Mouse (Mus musculus): ENCODE measurements at regions not wholly inside any gene's neighbourhood (a gene's known extent, or its start where the extent isn't known, plus 50 kb on each side); places are given as distances from the start of the nearest gene placed in this dataset.

- no peak for ATAC-seq (ENCODE audit: low FRiP score)
- Histone ChIP-seq H3K9me3 (no peaks in the 10 kb centered on the region), H3K4me1 (no peaks in the 10 kb centered on the region), H3K4me3 (replicated peaks) (no peak overlapping the region), H3K4me2 (no peak overlapping the region), H3K27me3 (no peaks in the 10 kb centered on the region), H3K9ac (no peak overlapping the region), H3K36me3 (replicated peaks) (no peaks in the 10 kb centered on the region), H3K27ac (no peak overlapping the region)
- 77% methylated on average over 3 of the region's 3 CpGs for WGBS
Measured at GRCm38 (mm10) chr5:43441306-43441705, 74.0 kb upstream of the C1qtnf7 start.

- WGBS = 78% methylated on average over 3 of the region's 3 CpGs
- Histone ChIP-seq H3K4me3 (replicated peaks) (no peak overlapping the region), H3K9me3 (0 out of 2 replicates have a peak, but pooled peaks cover 5% of the 10 kb centered on the region), H3K36me3 (replicated peaks) (no peaks in the 10 kb centered on the region), H3K9ac (no peak overlapping the region), H3K4me2 (no peak overlapping the region), H3K27ac (no peak overlapping the region), H3K4me1 (no peaks in the 10 kb centered on the region), H3K27me3 (no peaks in the 10 kb centered on the region)
- ATAC-seq (ENCODE audit: low FRiP score) = no peak
Measured at GRCm38 (mm10) chr5:43444582-43445214, 70.6 kb upstream of the C1qtnf7 start.

- Histone ChIP-seq H3K9ac (no peak overlapping the region), H3K4me3 (replicated peaks) (no peak overlapping the region), H3K9me3 (0 out of 2 replicates have a peak, but pooled peaks cover 5% of the 10 kb centered on the region), H3K27me3 (no peaks in the 10 kb centered on the region), H3K4me2 (no peak overlapping the region), H3K27ac (no peak overlapping the region), H3K36me3 (replicated peaks) (no peaks in the 10 kb centered on the region), H3K4me1 (no peaks in the 10 kb centered on the region)
- no peak for ATAC-seq (ENCODE audit: low FRiP score)
Measured at GRCm38 (mm10) chr5:43445620-43446019, 69.7 kb upstream of the C1qtnf7 start.

GRCm38 (mm10) chr5:43446295-43446694 is 69.0 kb upstream of the C1qtnf7 start:
- Histone ChIP-seq H3K9me3 (0 out of 2 replicates have a peak, but pooled peaks cover 5% of the 10 kb centered on the region), H3K4me1 (no peaks in the 10 kb centered on the region), H3K27ac (no peak overlapping the region), H3K4me3 (replicated peaks) (no peak overlapping the region), H3K36me3 (replicated peaks) (no peaks in the 10 kb centered on the region), H3K27me3 (no peaks in the 10 kb centered on the region), H3K4me2 (no peak overlapping the region), H3K9ac (no peak overlapping the region)
- no peak for ATAC-seq (ENCODE audit: low FRiP score)

GRCm38 (mm10) chr5:43456018-43456417 is 59.3 kb upstream of the C1qtnf7 start:
- H3K4me1 ChIP-seq = no peaks in the 10 kb centered on the region
- no peaks in the 10 kb centered on the region for H3K9me3 ChIP-seq
- H3K27me3 ChIP-seq = no peaks in the 10 kb centered on the region
- H3K27ac ChIP-seq = no peak overlapping the region
- 82% methylated on average over 3 of the region's 3 CpGs for WGBS
- no peak overlapping the region for H3K9ac ChIP-seq
- H3K36me3 ChIP-seq (replicated peaks) = no peaks in the 10 kb centered on the region
- no peak overlapping the region for H3K4me3 ChIP-seq (replicated peaks)
- H3K4me2 ChIP-seq = no peak overlapping the region
- no peak for ATAC-seq (ENCODE audit: low FRiP score)

GRCm38 (mm10) chr5:43457725-43458124 is 57.6 kb upstream of the C1qtnf7 start:
- no peaks in the 10 kb centered on the region for H3K9me3 ChIP-seq
- H3K27ac ChIP-seq = no peak overlapping the region
- H3K4me2 ChIP-seq = no peak overlapping the region
- no peak for ATAC-seq (ENCODE audit: low FRiP score)
- H3K27me3 ChIP-seq = no peaks in the 10 kb centered on the region
- no peak overlapping the region for H3K9ac ChIP-seq
- no peak overlapping the region for H3K4me3 ChIP-seq (replicated peaks)
- 81% methylated on average over 7 of the region's 7 CpGs for WGBS
- no peaks in the 10 kb centered on the region for H3K4me1 ChIP-seq
- no peaks in the 10 kb centered on the region for H3K36me3 ChIP-seq (replicated peaks)

GRCm38 (mm10) chr5:43461987-43462715 is 53.2 kb upstream of the C1qtnf7 start:
- 87% methylated on average over 1 of the region's 1 CpGs for WGBS
- no peak overlapping the region for H3K4me2 ChIP-seq
- no peaks in the 10 kb centered on the region for H3K27me3 ChIP-seq
- no peaks in the 10 kb centered on the region for H3K36me3 ChIP-seq (replicated peaks)
- H3K9me3 ChIP-seq = no peaks in the 10 kb centered on the region
- H3K27ac ChIP-seq = no peak overlapping the region
- no peaks in the 10 kb centered on the region for H3K4me1 ChIP-seq
- no peak overlapping the region for H3K4me3 ChIP-seq (replicated peaks)
- no peak for ATAC-seq (ENCODE audit: low FRiP score)
- H3K9ac ChIP-seq = no peak overlapping the region
